Comparison of ENCODE assay signal across 15 mouse cellular contexts in the genomic region with DNA sequence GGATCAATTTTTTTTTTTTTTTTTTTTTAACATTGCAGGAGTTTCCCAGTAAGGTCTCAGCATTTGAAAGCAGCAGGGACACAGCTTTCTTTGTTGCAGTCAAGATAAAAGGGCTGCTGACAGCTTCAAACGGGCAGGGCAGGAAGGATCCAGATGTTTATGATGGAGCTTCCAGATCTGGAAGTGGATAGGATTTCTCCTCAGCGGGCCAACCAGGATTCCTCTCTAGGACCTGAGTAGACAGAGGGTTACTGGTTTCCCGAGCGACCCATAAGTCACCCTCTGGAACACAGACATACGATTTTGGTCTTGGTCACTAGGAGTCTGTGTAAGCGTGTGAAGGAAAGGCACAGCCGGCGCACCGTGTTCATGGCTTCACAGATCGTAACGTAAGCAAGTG.
DNase-seq lines count a peak whose midpoint lies in the region; ATAC-seq and TF ChIP-seq lines count a peak whose summit lies in the region.
"Had no signal": no experiment of that assay in that cellular context is flagged by ENCODE, and none has a peak within 500 bp of the region (broad histone marks: within the 10 kb centered on the region; RNA-seq: fewer than 3 reads in every experiment).

No protein-coding gene starts in this region.

- H3K4me2 ChIP-seq in lung, embryonic 16.5 days (ENCODE audit: low read depth, low read length): peak overlapping the region; percentile 26
- H3K4me2 ChIP-seq: forebrain, embryonic 12.5 days had no signal

- peaks cover 6% of the 10 kb centered on the region; the same call in 1 of the 2 replicates for H3K4me1 ChIP-seq in lung, embryonic 16.5 days (replicated peaks; ENCODE audit: control insufficient read depth, insufficient read depth, low read length)
- peaks cover 19% of the 10 kb centered on the region for H3K4me1 ChIP-seq in limb, embryonic 10.5 days
- H3K4me1 ChIP-seq: forebrain, embryonic 12.5 days had no signal

- H3K27me3 ChIP-seq in lung, embryonic 16.5 days (ENCODE audit: control insufficient read depth, insufficient read depth, low read depth, low read length): no peaks in the 10 kb centered on the region
- H3K27me3 ChIP-seq in limb, embryonic 10.5 days (ENCODE audit: low read depth, poor library complexity, severe bottlenecking): no peaks in the 10 kb centered on the region

- WGBS in lung, embryonic 16.5 days: 29% methylated on average over 11 of the region's 11 CpGs
- WGBS in limb, embryonic 10.5 days: 53% methylated on average over 11 of the region's 11 CpGs

- ATAC-seq in lung, embryonic 16.5 days (ENCODE audit: low read depth): 0 out of 2 replicates have a peak, but pooled peaks have one; percentile 53
- ATAC-seq: Patski had no signal

- no peaks in the 10 kb centered on the region for H3K9me3 ChIP-seq in lung, embryonic 16.5 days (ENCODE audit: control insufficient read depth, low read length)
- H3K9me3 ChIP-seq in limb, embryonic 10.5 days (replicated peaks): no peaks in the 10 kb centered on the region
- H3K9me3 ChIP-seq: forebrain, embryonic 12.5 days had no signal

- H3K27ac ChIP-seq in lung, embryonic 16.5 days (ENCODE audit: low read length): no peak overlapping the region
- peak overlapping the region; percentile 70; the same call in 1 of the 2 replicates for H3K27ac ChIP-seq in limb, embryonic 10.5 days
- H3K27ac ChIP-seq in layer of hippocampus, adult 2 months: no peak overlapping the region
- H3K27ac ChIP-seq: forebrain, embryonic 12.5 days had no signal

- peak; percentile 30 for DNase-seq in embryo, embryonic 10 days (ENCODE audit: low spot score)
- DNase-seq in embryo, embryonic 9.5 days (ENCODE audit: extremely low spot score): no peak
- no peak for DNase-seq in lung, postnatal 14 days
- DNase-seq in limb, embryonic 10.5 days (ENCODE audit: low spot score): no peak
- DNase-seq in mesoderm, embryonic 11.5 days (ENCODE audit: low read depth, low spot score): peak; percentile 61
- DNase-seq in layer of hippocampus, adult 2 months (ENCODE audit: low spot score in 2 of 2): no peak
- no peak for DNase-seq in heart, adult 8-10 months (ENCODE audit: low spot score)
- DNase-seq: cerebellum, adult 18-20 months; gastrocnemius, postnatal 36 days; layer of hippocampus, adult 9-11 months; liver; spleen, adult 18-20 months had no signal

- 0 out of 2 replicates have a peak overlapping the region, but pooled peaks have one; percentile 18 for H3K9ac ChIP-seq in lung, embryonic 16.5 days (ENCODE audit: low read length)
- H3K9ac ChIP-seq: forebrain, embryonic 12.5 days had no signal

- no peak overlapping the region for H3K4me3 ChIP-seq in lung, embryonic 16.5 days (ENCODE audit: low read length)
- no peak overlapping the region for H3K4me3 ChIP-seq in limb, embryonic 10.5 days
- H3K4me3 ChIP-seq in layer of hippocampus, adult 2 months: no peak overlapping the region
- H3K4me3 ChIP-seq: forebrain, embryonic 12.5 days had no signal

- no peak for TF ChIP-seq CTCF in layer of hippocampus, adult 2 months (conservative IDR thresholded peaks at IDR 0.05)

- H3K36me3 ChIP-seq in lung, embryonic 16.5 days (ENCODE audit: control insufficient read depth, insufficient read depth, low read length): no peaks in the 10 kb centered on the region
- H3K36me3 ChIP-seq in limb, embryonic 10.5 days: no peaks in the 10 kb centered on the region
- H3K36me3 ChIP-seq: forebrain, embryonic 12.5 days had no signal

Comparison
In these comparisons a context has a peak if more than half of its experiments do, and no peak if none do; other contexts are left out.
1. DNase-seq: peak in embryo, embryonic 10 days (single experiment) and mesoderm, embryonic 11.5 days (single experiment); none in embryo, embryonic 9.5 days (single experiment), lung, postnatal 14 days (single experiment), limb, embryonic 10.5 days (single experiment), layer of hippocampus, adult 2 months (0 of 2) and heart, adult 8-10 months (single experiment).